Mouse (Mus musculus) urinary bladder, postnatal 36 days (tissue): ENCODE results near the gene Traf1.

Experiments
- DNase-seq, 2 experiments: peaks; one replicate each; pipeline ENCODE4 v3.0.0; 2022; ENCODE audit warnings: low spot score in 2 of 2, mixed read lengths in 1 of 2

Gene Traf1

GRCm38 (mm10) chr2:34961481-34962036 is at the start of gene Traf1:
TSS of gene Traf1 (minus strand) at chr2:34961772.
- DNase-seq = peak; percentile 34 to 60

GRCm38 (mm10) chr2:34998956-34999355 is 37.4 kb upstream of the Traf1 start:
- no peak for DNase-seq

GRCm38 (mm10) chr2:34996506-34996905 is 34.9 kb upstream of the Traf1 start:
- DNase-seq = no peak

GRCm38 (mm10) chr2:34993696-34994356 is 32.3 kb upstream of the Traf1 start:
- no peak for DNase-seq

GRCm38 (mm10) chr2:34992729-34993695 is 31.4 kb upstream of the Traf1 start:
- DNase-seq = no peak

- no peak for DNase-seq
Measured at GRCm38 (mm10) chr2:34991966-34992365, 30.4 kb upstream of the Traf1 start.

- DNase-seq = no peak
Measured at GRCm38 (mm10) chr2:34989749-34990148, 28.2 kb upstream of the Traf1 start.

- DNase-seq = no peak
Measured at GRCm38 (mm10) chr2:34987595-34987994, 26.0 kb upstream of the Traf1 start.

GRCm38 (mm10) chr2:34984885-34985284 is 23.3 kb upstream of the Traf1 start:
- DNase-seq = no peak

GRCm38 (mm10) chr2:34982906-34983698 is 21.5 kb upstream of the Traf1 start:
- DNase-seq = no peak

- no peak for DNase-seq
Measured at GRCm38 (mm10) chr2:34982096-34982724, 20.6 kb upstream of the Traf1 start.

GRCm38 (mm10) chr2:34979459-34980011 is 18.0 kb upstream of the Traf1 start:
- no peak for DNase-seq

GRCm38 (mm10) chr2:34978226-34978625 is 16.7 kb upstream of the Traf1 start:
- DNase-seq = no peak

- DNase-seq = no peak
Measured at GRCm38 (mm10) chr2:34976945-34977658, 15.5 kb upstream of the Traf1 start.

- DNase-seq = no peak
Measured at GRCm38 (mm10) chr2:34976447-34976846, 14.9 kb upstream of the Traf1 start.

GRCm38 (mm10) chr2:34973087-34973486 is 11.5 kb upstream of the Traf1 start:
- DNase-seq = no peak

- DNase-seq = no peak
Measured at GRCm38 (mm10) chr2:34971080-34971888, 9.7 kb upstream of the Traf1 start.

GRCm38 (mm10) chr2:34970092-34970750 is 8.6 kb upstream of the Traf1 start:
- peak; percentile 69 to 77 for DNase-seq

GRCm38 (mm10) chr2:34969166-34969565 is 7.6 kb upstream of the Traf1 start:
- DNase-seq = no peak
